Mouse (Mus musculus) embryonic fibroblast, embryonic 13.5 days (primary cell): Measurements from ENCODE around the gene Hmgcl.

Experiments used
- CTCF ChIP-seq: IDR thresholded peaks from 2 replicates; pipeline ENCODE4 v1.5.1; 2011; ENCODE audit warnings: mild to moderate bottlenecking, control low read depth, low read length, moderate library complexity, borderline replicate concordance; ENCODE audit not compliant: insufficient read depth
- POLR2A ChIP-seq: IDR thresholded peaks from 2 replicates; pipeline ENCODE4 v1.6.1; 2011; ENCODE audit warnings: low read depth, mild to moderate bottlenecking, control low read depth, low read length, moderate library complexity

DNA sequence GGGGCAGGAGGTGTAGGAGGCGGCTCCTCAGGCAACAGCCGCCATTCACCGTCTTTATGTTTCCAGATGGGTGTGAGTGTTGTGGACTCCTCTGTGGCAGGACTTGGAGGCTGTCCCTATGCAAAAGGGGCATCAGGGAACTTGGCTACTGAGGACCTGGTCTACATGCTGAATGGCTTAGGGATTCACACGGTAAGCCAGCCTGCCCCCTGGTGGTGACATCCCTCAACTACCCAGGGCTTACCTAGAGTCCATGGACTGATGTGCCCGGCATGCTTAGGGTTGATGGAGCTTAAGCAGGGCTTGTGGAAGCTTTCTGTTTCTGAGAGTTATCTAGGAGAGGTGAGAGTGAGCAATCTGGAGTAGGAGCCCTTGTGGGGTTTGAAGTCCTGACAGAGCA, 14.5 kb downstream of the Hmgcl start:
- TF ChIP-seq CTCF (peak; percentile 96), POLR2A (no peak)
